Mouse (Mus musculus): ENCODE results near the gene Fam205a1. TPM values are rescaled to one million over a fixed set of nuclear protein-coding genes. Genes with fewer than 3 reads are reported as not detected.

Gene Fam205a1
- not detected for total RNA-seq (2023)

GRCm38 (mm10) chr4:42853788-42854187 is at the start of gene Fam205a1:
Gene Fam205a1 (minus strand): TSS chr4:42853888.

GRCm38 (mm10) chr4:42874134-42874533 is 20.4 kb upstream of the Fam205a1 start, which contains the start of gene Fam205c:
Gene Fam205c (minus strand): TSS chr4:42874234.

GRCm38 (mm10) chr4:42856671-42857070 is 3.0 kb upstream of the Fam205a1 start, which contains the start of gene Gm12394:
Gene Gm12394 (minus strand): TSS chr4:42856771.

Other genes with a start within 250 kb of the Fam205a1 start
- gene Gm10591, start 241.7 kb downstream of the Fam205a1 start, total RNA-seq (2023), result not detected
- gene Gm2564, start 224.2 kb downstream of the Fam205a1 start, total RNA-seq (2023), result not detected
- not detected for gene Ccl27b, start 198.6 kb downstream of the Fam205a1 start, total RNA-seq (2023)
- gene Il11ra2, start 192.0 kb downstream of the Fam205a1 start, total RNA-seq (2023), result not detected
- gene 4930578G10Rik, start 118.3 kb downstream of the Fam205a1 start, total RNA-seq (2023), result not detected
- gene Ccl19, start 97.3 kb downstream of the Fam205a1 start, total RNA-seq (2023), result not detected
- gene Ccl21a, start 79.9 kb downstream of the Fam205a1 start, total RNA-seq (2023), result not detected
- gene Gm12394, start 2.9 kb upstream of the Fam205a1 start, total RNA-seq (2023), result not detected
- not detected for gene Fam205c, start 20.3 kb upstream of the Fam205a1 start, total RNA-seq (2023)
- not detected for gene Phf24, start 62.8 kb upstream of the Fam205a1 start, total RNA-seq (2023)
- 23.3 TPM for gene Dnajb5, start 95.9 kb upstream of the Fam205a1 start, total RNA-seq (2023)
- not detected for gene 1700022I11Rik, start 115.7 kb upstream of the Fam205a1 start, total RNA-seq (2023)
- 96.8 TPM for gene Vcp, start 146.6 kb upstream of the Fam205a1 start, total RNA-seq (2023)
- gene Fancg, start 156.6 kb upstream of the Fam205a1 start, total RNA-seq (2023), result 29.7 TPM
- 41.2 TPM for gene Pigo, start 171.9 kb upstream of the Fam205a1 start, total RNA-seq (2023)
- 60.1 TPM for gene Stoml2, start 177.8 kb upstream of the Fam205a1 start, total RNA-seq (2023)
- gene Fam214b, start 192.3 kb upstream of the Fam205a1 start, total RNA-seq (2023), result 5.2 TPM
- 0.34 TPM for gene Unc13b, start 205.1 kb upstream of the Fam205a1 start, total RNA-seq (2023)